Mouse (Mus musculus) ES-E14 (cell line): Measurements from ENCODE around the gene Magix. TPM values are rescaled to one million over a fixed set of nuclear protein-coding genes. Genes with fewer than 3 reads are reported as not detected.

Experiments used
- DNase-seq: peaks from one replicate; pipeline ENCODE4 v3.0.0-alpha.2; 2013; ENCODE audit warnings: low read depth, low spot score
- H3K27ac ChIP-seq: 2 replicates; pipeline ENCODE4 v1.5.1; 2012; ENCODE audit warnings: low read depth, mild to moderate bottlenecking, low read length, moderate library complexity, mixed read lengths; ENCODE audit not compliant: poor library complexity, insufficient read depth, severe bottlenecking
- H3K36me3 ChIP-seq: 2 replicates; pipeline ENCODE4 v1.6.1; 2012; ENCODE audit warnings: mild to moderate bottlenecking, low read length, moderate library complexity, mixed read lengths; ENCODE audit not compliant: control insufficient read depth, poor library complexity, insufficient read depth, severe bottlenecking
- H3K4me1 ChIP-seq, 2 experiments: fragments of 150-350 bp in 1 of 2; sonication (generic) in 1 of 2; 2 replicates each; pipeline ENCODE4 v1.6.1; 2012; ENCODE audit warnings: low read length in 2 of 2, mild to moderate bottlenecking in 1 of 2, mixed read lengths in 1 of 2; ENCODE audit not compliant: control insufficient read depth in 2 of 2, insufficient read depth in 2 of 2, poor library complexity in 1 of 2
- H3K4me3 ChIP-seq, 2 experiments: fragments of 150-350 bp in 1 of 2; sonication (generic) in 1 of 2; 2 replicates each; pipeline ENCODE4 v1.5.1; 2012; ENCODE audit warnings: low read length in 2 of 2, low read depth in 1 of 2, mild to moderate bottlenecking in 1 of 2, mixed read lengths in 1 of 2; ENCODE audit not compliant: insufficient read depth in 1 of 2, poor library complexity in 1 of 2, severe bottlenecking in 1 of 2
- H3K9ac ChIP-seq: 2 replicates; pipeline ENCODE4 v1.6.1; 2012; ENCODE audit warnings: low read depth, mild to moderate bottlenecking, low read length, mixed read lengths; ENCODE audit not compliant: poor library complexity, insufficient read depth, severe bottlenecking
- H3K9me3 ChIP-seq: fragments of 150-350 bp; sonication (generic); 2 replicates; pipeline ENCODE4 v1.6.1; 2012; ENCODE audit warnings: low read depth, mild to moderate bottlenecking, low read length; ENCODE audit not compliant: control insufficient read depth, insufficient read depth
- CHD2 ChIP-seq: IDR thresholded peaks from 2 replicates; pipeline ENCODE4 v1.6.1; 2014; ENCODE audit warnings: mild to moderate bottlenecking, low read depth, low read length, inconsistent platforms
- HCFC1 ChIP-seq: IDR thresholded peaks from 2 replicates; pipeline ENCODE4 v1.6.1; 2012; ENCODE audit warnings: low read length, inconsistent platforms, borderline replicate concordance; ENCODE audit not compliant: insufficient read depth
- MAFK ChIP-seq: IDR thresholded peaks from 2 replicates; pipeline ENCODE4 v1.6.1; 2014; ENCODE audit warnings: mild to moderate bottlenecking, low read depth, low read length, inconsistent platforms; ENCODE audit not compliant: insufficient read depth
- ZC3H11A ChIP-seq: IDR thresholded peaks from 2 replicates; pipeline ENCODE4 v1.6.1; 2012; ENCODE audit warnings: low read depth, mild to moderate bottlenecking, inconsistent platforms, low read length, borderline replicate concordance
- ZNF384 ChIP-seq: IDR thresholded peaks from 2 replicates; pipeline ENCODE4 v1.6.1; 2012; ENCODE audit warnings: low read depth, low read length, inconsistent platforms
- in situ Hi-C, 2 experiments: fragments of 600-800 bp; cut with MboI; formaldehyde crosslinking; loops; one replicate each; pipeline ENCODE4 v1.15.1; 2025; ENCODE audit warnings: low sequenced_read_pairs in 2 of 2, inconsistent platforms in 1 of 2; ENCODE audit not compliant: unreplicated experiment in 2 of 2
- total RNA-seq: library from RNA; depleted of rRNA; stranded (reverse); fragments of 300-350 nt; gene quantifications from 2 replicates; pipeline ENCODE4 v1.2.3, GENCODE M21; 2012

The Magix gene
- total RNA-seq, 1 experiment, result 0.36 TPM

DNA sequence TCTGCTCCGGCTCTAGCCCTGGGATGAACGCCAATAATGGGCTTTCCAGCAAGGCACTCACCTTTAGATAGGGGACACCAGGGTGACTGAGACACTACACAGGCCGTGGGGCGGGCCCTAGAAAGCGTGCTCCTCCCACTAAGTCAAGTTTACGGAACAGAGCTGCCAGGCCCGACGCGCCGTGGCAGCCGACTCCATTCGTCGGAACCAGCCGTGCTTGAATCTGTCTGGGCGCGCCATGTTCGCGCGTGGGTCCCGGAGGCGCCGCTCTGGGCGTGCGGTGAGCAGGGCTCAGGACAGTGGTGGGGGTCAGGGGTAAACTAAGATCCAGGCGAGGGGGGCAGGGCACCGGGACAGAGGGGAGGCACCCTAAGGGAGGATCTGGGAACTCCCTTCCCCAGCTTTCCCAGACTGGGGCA, 23.8 kb downstream of the Magix start, which contains the start of gene Prickle3:
Gene Prickle3 (plus strand): TSS at position 40 of the 419 bp plus-strand sequence.
- TF ChIP-seq ZNF384, result no peak
- no peak for TF ChIP-seq MAFK
- no peak for TF ChIP-seq ZC3H11A
- TF ChIP-seq CHD2, result no peak
- H3K4me3 ChIP-seq, result peak within 1 kb of the TSS; percentile 59 to 79
- no peak within 1 kb of the TSS for H3K27ac ChIP-seq
- no peak for DNase-seq
- H3K9me3 ChIP-seq, result no peaks in the 10 kb centered on the region
- peaks cover 0 to 4% of the 10 kb centered on the region in 2 experiments; a peak in 1 of 4 replicates for H3K4me1 ChIP-seq
- H3K36me3 ChIP-seq, result no peaks in the 10 kb centered on the region
- H3K9ac ChIP-seq, result peak within 1 kb of the TSS; percentile 70
- in situ Hi-C loops, result no loop called here

- in situ Hi-C loops, result no loop called here
- Histone ChIP-seq H3K36me3 (no peaks in the 10 kb centered on the region), H3K9me3 (no peaks in the 10 kb centered on the region), H3K4me3 (peak overlapping the region; percentile 75 to 87), H3K27ac (peak overlapping the region; percentile 91), H3K4me1 (0 out of 4 replicates have a peak, but pooled peaks cover 0 to 2% of the 10 kb centered on the region in 2 experiments), H3K9ac (peak overlapping the region; percentile 90)
- peak; percentile 100 for TF ChIP-seq ZNF384
- TF ChIP-seq MAFK, result no peak
- TF ChIP-seq CHD2, result peak; percentile 91
- TF ChIP-seq ZC3H11A, result no peak
- peak; percentile 64 for DNase-seq
Observed at GRCm38 (mm10) chrX:7648671-7649304, 32.3 kb downstream of the Magix start.

DNA sequence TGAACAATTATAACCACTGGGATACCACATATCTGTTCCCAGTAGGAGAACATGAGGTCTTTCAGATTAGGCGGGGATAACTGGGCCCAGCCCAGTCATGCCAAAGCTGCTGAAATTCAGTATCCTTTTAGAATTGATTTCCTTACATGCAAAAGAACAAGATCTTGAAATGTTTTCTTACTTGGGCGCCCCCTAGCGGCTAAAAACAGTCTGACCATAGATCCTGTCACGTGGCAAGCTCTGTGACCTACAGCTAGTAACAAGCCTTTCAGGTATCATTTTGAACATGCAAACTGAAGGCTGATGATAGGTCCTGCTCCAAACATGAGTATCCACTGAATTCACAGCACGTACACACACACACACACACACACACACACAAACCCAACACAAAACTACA, 35.7 kb downstream of the Magix start:
- DNase-seq, result peak; percentile 66
- TF ChIP-seq ZC3H11A (no peak), HCFC1 (no peak), MAFK (no peak)
- H3K4me1 ChIP-seq, result no peaks in the 10 kb centered on the region
- in situ Hi-C loops, result no loop called here
- no peak overlapping the region for H3K9ac ChIP-seq
- no peak overlapping the region for H3K4me3 ChIP-seq
- no peaks in the 10 kb centered on the region for H3K9me3 ChIP-seq
- H3K36me3 ChIP-seq, result no peaks in the 10 kb centered on the region
- no peak overlapping the region for H3K27ac ChIP-seq

DNA sequence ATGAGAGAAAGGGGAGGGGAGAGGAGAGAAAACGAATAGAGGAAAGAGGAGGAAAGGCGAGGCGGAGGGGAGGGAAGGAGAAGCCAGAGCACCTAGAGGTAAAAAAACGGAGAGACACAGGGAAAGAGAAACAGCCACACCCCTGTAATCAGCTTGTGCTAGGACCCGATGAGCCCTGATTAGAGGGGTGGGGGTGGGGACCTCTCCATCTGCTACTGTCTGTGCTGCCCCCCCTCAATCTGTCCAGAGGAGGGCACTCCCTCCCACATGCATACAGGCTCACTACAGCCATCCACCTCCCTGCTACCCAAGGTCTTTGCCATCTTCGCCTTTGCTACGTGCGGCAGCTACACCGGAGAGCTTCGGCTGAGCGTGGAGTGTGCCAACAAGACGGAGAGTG, 40.3 kb downstream of the Magix start:
- in situ Hi-C loops, result no loop called here
- no peak for TF ChIP-seq ZC3H11A
- no peak for TF ChIP-seq ZNF384
- TF ChIP-seq CHD2, result no peak
- no peak for TF ChIP-seq MAFK
- no peak for TF ChIP-seq HCFC1
- Histone ChIP-seq H3K27ac (no peak overlapping the region), H3K4me3 (no peak overlapping the region), H3K4me1 (peaks cover 0 to 6% of the 10 kb centered on the region in 2 experiments; a peak in 1 of 4 replicates), H3K36me3 (no peaks in the 10 kb centered on the region), H3K9me3 (no peaks in the 10 kb centered on the region), H3K9ac (no peak overlapping the region)
- no peak for DNase-seq
